Mouse (Mus musculus) megakaryocyte, embryonic 14.5 days (primary cell): Measurements from ENCODE around the gene Ppp1r9a.

Source experiments
- FLI1 ChIP-seq: IDR thresholded peaks from 2 replicates; pipeline ENCODE4 v1.6.1; 2012; ENCODE audit warnings: low read length, inconsistent platforms, mixed read lengths
- GATA1 ChIP-seq: IDR thresholded peaks from 3 replicates; pipeline ENCODE4 v1.6.1; 2012; ENCODE audit warnings: mixed read lengths, low read length, inconsistent platforms, borderline replicate concordance

DNA sequence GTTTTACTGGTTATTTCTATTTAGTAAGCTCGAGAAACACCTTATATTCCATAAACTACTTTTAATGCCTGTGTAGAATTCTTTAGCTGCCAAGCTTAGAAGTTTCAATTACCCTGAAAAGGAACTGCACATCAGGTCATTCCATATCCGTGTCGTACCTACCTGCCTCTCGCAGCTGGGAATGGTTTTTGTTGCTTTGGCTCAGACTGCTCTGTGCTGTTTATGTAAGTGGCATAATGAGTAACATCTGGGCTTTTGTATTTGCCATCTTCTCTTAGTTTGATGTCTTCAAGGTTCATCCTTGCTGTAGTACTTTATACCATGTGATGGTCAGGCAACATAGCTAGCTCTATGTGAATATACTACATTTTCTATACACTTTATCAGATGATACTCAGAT is 47.0 kb downstream of the Ppp1r9a start:
- TF ChIP-seq FLI1: no peak
- TF ChIP-seq GATA1: no peak
